Mouse (Mus musculus): ENCODE measurements at regions not wholly inside any gene's neighbourhood (a gene's known extent, or its start where the extent isn't known, plus 50 kb on each side); places are given as distances from the start of the nearest gene placed in this dataset.

- TF ChIP-seq CTCF (conservative IDR thresholded peaks at IDR 0.05; ENCODE audit: low read length) = no peak
- no peak for TF ChIP-seq NANOG (IDR thresholded peaks at IDR 0.05; ENCODE audit: borderline replicate concordance, low read length)
Measured at GRCm38 (mm10) chr5:15816864-15817263, 102.8 kb upstream of the Speer4c start.

All from E14TG2a.4 (cell line).